Mouse (Mus musculus) MEL (cell line): ENCODE results near the gene Bcl7a.

Experiments used
- BHLHE40 ChIP-seq: IDR thresholded peaks from 2 replicates; pipeline ENCODE4 v1.6.1; 2012; ENCODE audit warnings: low read depth, mild to moderate bottlenecking, inconsistent platforms, low read length, improper control_type of control experiment, borderline replicate concordance
- CTCF ChIP-seq, 3 experiments: IDR thresholded peaks in 2 of 3; conservative IDR thresholded peaks in 1 of 3; 2 replicates each; pipeline ENCODE4 v1.5.1; 2011 to 2012; ENCODE audit warnings: low read length in 3 of 3, low read depth in 2 of 3, mild to moderate bottlenecking in 2 of 3, improper control_type of control experiment in 1 of 3, inconsistent platforms in 1 of 3, mixed read lengths in 1 of 3, moderate library complexity in 1 of 3; ENCODE audit not compliant: control insufficient read depth in 1 of 3, insufficient read depth in 1 of 3, poor library complexity in 1 of 3, severe bottlenecking in 1 of 3
- ELF1 ChIP-seq: IDR thresholded peaks from 2 replicates; pipeline ENCODE4 v1.6.1; 2014; ENCODE audit warnings: low read depth, mild to moderate bottlenecking, inconsistent platforms, low read length, improper control_type of control experiment, moderate library complexity
- EP300 ChIP-seq, 2 experiments: IDR thresholded peaks; 2 replicates each; pipeline ENCODE4 v1.6.1; 2011; ENCODE audit warnings: improper control_type of control experiment in 2 of 2, low read length in 2 of 2, low read depth in 1 of 2, mild to moderate bottlenecking in 1 of 2
- GATA1 ChIP-seq: IDR thresholded peaks from 2 replicates; pipeline ENCODE4 v1.6.1; 2011; ENCODE audit warnings: low read depth, low read length, improper control_type of control experiment
- JUND ChIP-seq: IDR thresholded peaks from 2 replicates; pipeline ENCODE4 v1.6.1; 2011; ENCODE audit warnings: low read depth, mild to moderate bottlenecking, improper control_type of control experiment, low read length
- MAX ChIP-seq: IDR thresholded peaks from 2 replicates; pipeline ENCODE4 v1.6.1; 2011; ENCODE audit warnings: low read length, improper control_type of control experiment
- MAZ ChIP-seq: IDR thresholded peaks from 2 replicates; pipeline ENCODE4 v1.6.1; 2012; ENCODE audit warnings: low read depth, mild to moderate bottlenecking, inconsistent platforms, low read length, improper control_type of control experiment
- MXI1 ChIP-seq: IDR thresholded peaks from 2 replicates; pipeline ENCODE4 v1.6.1; 2011; ENCODE audit warnings: mild to moderate bottlenecking, low read depth, low read length, improper control_type of control experiment
- MYC ChIP-seq: IDR thresholded peaks from 2 replicates; pipeline ENCODE4 v1.6.1; 2011; ENCODE audit warnings: low read depth, mild to moderate bottlenecking, low read length, improper control_type of control experiment, moderate library complexity
- POLR2A ChIP-seq, 2 experiments: IDR thresholded peaks; 2 replicates each; pipeline ENCODE4 v1.6.1; 2011 to 2012; ENCODE audit warnings: low read length in 2 of 2, mild to moderate bottlenecking in 2 of 2, control low read depth in 1 of 2, improper control_type of control experiment in 1 of 2, low read depth in 1 of 2, moderate library complexity in 1 of 2; ENCODE audit not compliant: control insufficient read depth in 1 of 2, insufficient read depth in 1 of 2, poor library complexity in 1 of 2
- POLR2AphosphoS2 ChIP-seq: IDR thresholded peaks from 2 replicates; pipeline ENCODE4 v1.6.1; 2011; ENCODE audit warnings: low read length, improper control_type of control experiment
- TCF12 ChIP-seq: IDR thresholded peaks from 2 replicates; pipeline ENCODE4 v1.6.1; 2014; ENCODE audit warnings: low read depth, mild to moderate bottlenecking, inconsistent platforms, low read length, improper control_type of control experiment, moderate library complexity

- no peak for TF ChIP-seq POLR2AphosphoS2
- TF ChIP-seq GATA1, result no peak
- no peak for TF ChIP-seq BHLHE40
- no peak for TF ChIP-seq CTCF (IDR thresholded peaks at IDR 0.05 in 2 of 3, conservative IDR thresholded peaks at IDR 0.05 in 1 of 3; ENCODE audit: control insufficient read depth in 1 of 3, insufficient read depth in 1 of 3, low read depth in 2 of 3, low read length in 3 of 3, poor library complexity in 1 of 3, severe bottlenecking in 1 of 3)
- no peak for TF ChIP-seq EP300 (IDR thresholded peaks at IDR 0.05; ENCODE audit: low read depth in 1 of 2, low read length in 2 of 2)
- TF ChIP-seq MXI1, result no peak
- no peak for TF ChIP-seq TCF12
- TF ChIP-seq ELF1, result no peak
- TF ChIP-seq MYC, result no peak
- no peak for TF ChIP-seq JUND
- no peak for TF ChIP-seq MAZ
- no peak for TF ChIP-seq POLR2A (IDR thresholded peaks at IDR 0.05; ENCODE audit: control insufficient read depth in 1 of 2, insufficient read depth in 1 of 2, low read depth in 1 of 2, low read length in 2 of 2, poor library complexity in 1 of 2)
- no peak for TF ChIP-seq MAX
These were observed 43.1 kb upstream of the Bcl7a start for GRCm38 (mm10) chr5:123300496-123301034.
